Mouse (Mus musculus) liver, embryonic 14.5 days (tissue): Measurements from ENCODE around the gene Ago3.

Experiments used
- CTCF ChIP-seq: IDR thresholded peaks from 2 replicates; pipeline ENCODE4 v1.5.1; 2016; ENCODE audit warnings: antibody characterized with exemption, low read depth, control low read depth
- EP300 ChIP-seq: IDR thresholded peaks from 2 replicates; pipeline ENCODE4 v1.6.1; 2016; ENCODE audit warnings: antibody characterized with exemption, low read depth

DNA sequence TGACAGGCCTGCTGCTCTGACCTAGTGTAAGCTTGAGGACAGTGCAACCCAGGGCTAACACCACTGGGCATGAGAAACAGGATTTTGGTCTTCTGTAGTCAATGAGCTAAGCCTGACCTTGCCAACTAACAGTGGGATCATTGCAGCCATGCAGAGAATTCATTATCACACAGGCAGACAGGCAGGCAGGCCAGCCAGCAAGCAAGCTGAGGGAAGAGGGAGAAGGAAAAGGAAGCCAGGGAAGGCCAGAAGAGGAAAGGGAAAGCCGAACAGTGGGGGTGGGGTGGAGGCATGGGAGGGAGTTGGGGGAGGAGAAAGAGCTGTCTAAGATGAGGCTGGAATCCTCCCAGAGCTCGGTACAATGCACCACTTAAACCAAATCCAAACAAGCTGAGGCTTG, 6.9 kb upstream of the Ago3 start:
- TF ChIP-seq CTCF = no peak
- no peak for TF ChIP-seq EP300
